Mouse (Mus musculus): Measurements from ENCODE around the gene Trim52.
"Not testable (repeated sequence)": the region's sequence is repeated elsewhere in the genome, so short reads cannot be mapped to it uniquely, and the experiment has no call there.

Trim52 gene

GRCm38 (mm10) chr14:106105980-106106379 lies at the start of gene Trim52:
Gene Trim52, plus strand, starts transcription at chr14:106106198.
- no peaks in the 10 kb centered on the region for H3K27me3 ChIP-seq (ENCODE audit: control insufficient read depth, insufficient read depth, low read length, poor library complexity, severe bottlenecking)
- no peak for DNase-seq (ENCODE audit: low read depth, low spot score)
- no peaks in the 10 kb centered on the region for H3K36me3 ChIP-seq (ENCODE audit: control insufficient read depth, insufficient read depth, low read length, poor library complexity, severe bottlenecking)

- DNase-seq (ENCODE audit: low read depth, low spot score) = no peak
- no peaks in the 10 kb centered on the region for H3K27me3 ChIP-seq (ENCODE audit: control insufficient read depth, insufficient read depth, low read length, poor library complexity, severe bottlenecking)
- no peaks in the 10 kb centered on the region for H3K36me3 ChIP-seq (ENCODE audit: control insufficient read depth, insufficient read depth, low read length, poor library complexity, severe bottlenecking)
Measured at GRCm38 (mm10) chr14:106072608-106073007, 33.4 kb upstream of the Trim52 start.

- no peak for DNase-seq (ENCODE audit: low read depth, low spot score)
- H3K27me3 ChIP-seq (ENCODE audit: control insufficient read depth, insufficient read depth, low read length, poor library complexity, severe bottlenecking) = no peaks in the 10 kb centered on the region
- H3K36me3 ChIP-seq (ENCODE audit: control insufficient read depth, insufficient read depth, low read length, poor library complexity, severe bottlenecking) = no peaks in the 10 kb centered on the region
Measured at GRCm38 (mm10) chr14:106075181-106076064, 30.6 kb upstream of the Trim52 start.

- DNase-seq (ENCODE audit: low read depth, low spot score) = no peak
- Histone ChIP-seq H3K36me3 (ENCODE audit: control insufficient read depth, insufficient read depth, low read length, poor library complexity, severe bottlenecking) (no peaks in the 10 kb centered on the region), H3K27me3 (ENCODE audit: control insufficient read depth, insufficient read depth, low read length, poor library complexity, severe bottlenecking) (no peaks in the 10 kb centered on the region)
Measured at GRCm38 (mm10) chr14:106088480-106089037, 17.4 kb upstream of the Trim52 start.

GRCm38 (mm10) chr14:106096816-106097215 lies 9.2 kb upstream of the Trim52 start:
- H3K36me3 ChIP-seq (ENCODE audit: control insufficient read depth, insufficient read depth, low read length, poor library complexity, severe bottlenecking) = no peaks in the 10 kb centered on the region
- no peak for DNase-seq (ENCODE audit: low read depth, low spot score)
- no peaks in the 10 kb centered on the region for H3K27me3 ChIP-seq (ENCODE audit: control insufficient read depth, insufficient read depth, low read length, poor library complexity, severe bottlenecking)

- DNase-seq (ENCODE audit: low read depth, low spot score) = no peak
- Histone ChIP-seq H3K36me3 (ENCODE audit: control insufficient read depth, insufficient read depth, low read length, poor library complexity, severe bottlenecking) (no peaks in the 10 kb centered on the region), H3K27me3 (ENCODE audit: control insufficient read depth, insufficient read depth, low read length, poor library complexity, severe bottlenecking) (no peaks in the 10 kb centered on the region)
Measured at GRCm38 (mm10) chr14:106100858-106101257, 5.1 kb upstream of the Trim52 start.

- no peaks in the 10 kb centered on the region for H3K36me3 ChIP-seq (ENCODE audit: control insufficient read depth, insufficient read depth, low read length, poor library complexity, severe bottlenecking)
- DNase-seq (ENCODE audit: low read depth, low spot score) = no peak
- no peaks in the 10 kb centered on the region for H3K27me3 ChIP-seq (ENCODE audit: control insufficient read depth, insufficient read depth, low read length, poor library complexity, severe bottlenecking)
Measured at GRCm38 (mm10) chr14:106106425-106106824, 427 bp downstream of the Trim52 start.

GRCm38 (mm10) chr14:106119371-106119770 lies 13.4 kb downstream of the Trim52 start:
- no peak for DNase-seq (ENCODE audit: low read depth, low spot score)
- Histone ChIP-seq H3K27me3 (ENCODE audit: control insufficient read depth, insufficient read depth, low read length, poor library complexity, severe bottlenecking) (no peaks in the 10 kb centered on the region), H3K36me3 (ENCODE audit: control insufficient read depth, insufficient read depth, low read length, poor library complexity, severe bottlenecking) (no peaks in the 10 kb centered on the region)

GRCm38 (mm10) chr14:106136272-106136671 lies 30.3 kb downstream of the Trim52 start:
- DNase-seq (ENCODE audit: low read depth, low spot score) = no peak
- no peaks in the 10 kb centered on the region for H3K36me3 ChIP-seq (ENCODE audit: control insufficient read depth, insufficient read depth, low read length, poor library complexity, severe bottlenecking)
- H3K27me3 ChIP-seq (ENCODE audit: control insufficient read depth, insufficient read depth, low read length, poor library complexity, severe bottlenecking) = no peaks in the 10 kb centered on the region

- Histone ChIP-seq H3K36me3 (ENCODE audit: control insufficient read depth, insufficient read depth, low read length, poor library complexity, severe bottlenecking) (no peaks in the 10 kb centered on the region), H3K27me3 (ENCODE audit: control insufficient read depth, insufficient read depth, low read length, poor library complexity, severe bottlenecking) (no peaks in the 10 kb centered on the region)
- DNase-seq (ENCODE audit: low read depth, low spot score) = no peak
Measured at GRCm38 (mm10) chr14:106151188-106151587, 45.2 kb downstream of the Trim52 start.

GRCm38 (mm10) chr14:106154879-106155576 lies 49.0 kb downstream of the Trim52 start:
- no peaks in the 10 kb centered on the region for H3K36me3 ChIP-seq (ENCODE audit: control insufficient read depth, insufficient read depth, low read length, poor library complexity, severe bottlenecking)
- DNase-seq (ENCODE audit: low read depth, low spot score) = no peak
- H3K27me3 ChIP-seq (ENCODE audit: control insufficient read depth, insufficient read depth, low read length, poor library complexity, severe bottlenecking) = no peaks in the 10 kb centered on the region

- no peak for DNase-seq (ENCODE audit: low read depth, low spot score)
- Histone ChIP-seq H3K27me3 (ENCODE audit: control insufficient read depth, insufficient read depth, low read length, poor library complexity, severe bottlenecking) (no peaks in the 10 kb centered on the region), H3K36me3 (ENCODE audit: control insufficient read depth, insufficient read depth, low read length, poor library complexity, severe bottlenecking) (no peaks in the 10 kb centered on the region)
Measured at GRCm38 (mm10) chr14:106156533-106156932, 50.5 kb downstream of the Trim52 start.

- no peaks in the 10 kb centered on the region for H3K27me3 ChIP-seq (ENCODE audit: control insufficient read depth, insufficient read depth, low read length, poor library complexity, severe bottlenecking)
- DNase-seq (ENCODE audit: low read depth, low spot score) = no peak
- H3K36me3 ChIP-seq (ENCODE audit: control insufficient read depth, insufficient read depth, low read length, poor library complexity, severe bottlenecking) = no peaks in the 10 kb centered on the region
Measured at GRCm38 (mm10) chr14:106162331-106162730, 56.3 kb downstream of the Trim52 start.

GRCm38 (mm10) chr14:106163196-106163595 lies 57.2 kb downstream of the Trim52 start:
- Histone ChIP-seq H3K27me3 (ENCODE audit: control insufficient read depth, insufficient read depth, low read length, poor library complexity, severe bottlenecking) (no peaks in the 10 kb centered on the region), H3K36me3 (ENCODE audit: control insufficient read depth, insufficient read depth, low read length, poor library complexity, severe bottlenecking) (no peaks in the 10 kb centered on the region)
- DNase-seq (ENCODE audit: low read depth, low spot score) = no peak

GRCm38 (mm10) chr14:106163933-106164332 lies 57.9 kb downstream of the Trim52 start:
- not testable (repeated sequence) for DNase-seq (ENCODE audit: low read depth, low spot score); H3K36me3 ChIP-seq (ENCODE audit: control insufficient read depth, insufficient read depth, low read length, poor library complexity, severe bottlenecking); H3K27me3 ChIP-seq (ENCODE audit: control insufficient read depth, insufficient read depth, low read length, poor library complexity, severe bottlenecking)
